Mouse (Mus musculus) heart, embryonic 15.5 days (tissue): Measurements from ENCODE around the gene Pcdh17. TPM values are rescaled to one million over a fixed set of nuclear protein-coding genes. Genes with fewer than 3 reads are reported as not detected.

Experiments used
- ATAC-seq: fragments of 200-750 bp; cut with Nextera tagmentation; replicated peaks from 2 replicates; pipeline ENCODE4 v1.8.0; 2017; ENCODE audit warnings: low read depth, moderate TSS enrichment; ENCODE audit not compliant: insufficient number of reproducible peaks, insufficient read depth, low FRiP score
- H3K27ac ChIP-seq: fragments of 300-500 bp; sonication (generic); 2 replicates; pipeline ENCODE4 v1.5.1; 2015; ENCODE audit warnings: mild to moderate bottlenecking, inconsistent platforms
- H3K27me3 ChIP-seq: fragments of 300-500 bp; sonication (generic); 2 replicates; pipeline ENCODE4 v1.6.1; 2015; ENCODE audit warnings: inconsistent platforms
- H3K36me3 ChIP-seq: fragments of 300-500 bp; sonication (generic); 2 replicates; pipeline ENCODE4 v1.6.1; 2015; ENCODE audit warnings: mild to moderate bottlenecking, inconsistent platforms
- H3K4me1 ChIP-seq: fragments of 300-500 bp; sonication (generic); replicated peaks from 2 replicates; pipeline ENCODE4 v1.6.1; 2015; ENCODE audit warnings: inconsistent platforms
- H3K4me2 ChIP-seq: fragments of 300-500 bp; sonication (generic); 2 replicates; pipeline ENCODE4 v1.6.1; 2015; ENCODE audit warnings: inconsistent platforms, mild to moderate bottlenecking, moderate library complexity
- H3K4me3 ChIP-seq: fragments of 300-500 bp; sonication (generic); 2 replicates; pipeline ENCODE4 v1.5.1; 2015; ENCODE audit warnings: mild to moderate bottlenecking, inconsistent platforms
- H3K9ac ChIP-seq: fragments of 300-500 bp; sonication (generic); 2 replicates; pipeline ENCODE4 v1.6.1; 2015; ENCODE audit warnings: mild to moderate bottlenecking, inconsistent platforms
- H3K9me3 ChIP-seq: fragments of 300-500 bp; sonication (generic); replicated peaks from 2 replicates; pipeline ENCODE4 v1.6.1; 2016; ENCODE audit warnings: inconsistent platforms
- WGBS: fragments of 180-500 bp; shearing (Covaris S2); methylation state at CpG from one replicate; pipeline ENCODE4 v1.1.7; 2015; ENCODE audit warnings: mixed read lengths; 5-methylcytosine and 5-hydroxymethylcytosine counted together
- polyA plus RNA-seq: library from polyadenylated mRNA; unstranded; fragments of >200 nt; fragmentation: Nextera tagmentation; extraction: Ambion mirVana; gene quantifications from 2 replicates; pipeline ENCODE4 v1.2.1, GENCODE M21; 2015

Pcdh17 gene
- polyA plus RNA-seq, 1 experiment from 2014 or later = 2.8 TPM

GRCm38 (mm10) chr14:84480546-84480945 lies 37.2 kb downstream of the Pcdh17 start:
- H3K36me3 ChIP-seq = no peaks in the 10 kb centered on the region
- no peak overlapping the region for H3K27ac ChIP-seq
- no peak for ATAC-seq
- H3K9ac ChIP-seq = no peak overlapping the region
- 51% methylated on average over 6 of the region's 6 CpGs for WGBS
- no peak overlapping the region for H3K4me3 ChIP-seq
- no peaks in the 10 kb centered on the region for H3K4me1 ChIP-seq
- H3K4me2 ChIP-seq = no peak overlapping the region
- H3K9me3 ChIP-seq = no peaks in the 10 kb centered on the region
- H3K27me3 ChIP-seq = no peaks in the 10 kb centered on the region

DNA sequence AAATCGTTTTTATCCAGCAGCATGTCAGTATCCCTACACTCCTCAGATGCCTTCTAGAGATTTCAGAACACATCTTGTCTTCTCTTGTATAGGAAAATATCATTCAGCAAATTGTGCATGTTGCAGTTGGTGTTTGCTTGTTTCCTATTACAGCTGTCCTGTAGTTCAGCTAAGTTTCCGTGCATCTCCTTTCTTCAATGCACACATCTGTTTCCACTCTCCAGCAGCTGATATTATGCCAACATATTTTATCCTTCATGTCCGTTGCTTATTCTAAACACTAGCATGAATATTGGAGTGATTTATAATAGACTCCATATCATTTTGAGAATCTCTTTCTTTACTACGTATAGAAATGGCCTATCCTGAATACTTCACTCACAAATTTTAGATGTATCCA lies 41.0 kb downstream of the Pcdh17 start:
- Histone ChIP-seq H3K4me1 (no peaks in the 10 kb centered on the region), H3K27me3 (no peaks in the 10 kb centered on the region), H3K4me2 (no peak overlapping the region), H3K9me3 (no peaks in the 10 kb centered on the region), H3K9ac (no peak overlapping the region), H3K36me3 (no peaks in the 10 kb centered on the region), H3K4me3 (no peak overlapping the region), H3K27ac (no peak overlapping the region)
- 63% methylated on average over 4 of the region's 4 CpGs for WGBS
- no peak for ATAC-seq

DNA sequence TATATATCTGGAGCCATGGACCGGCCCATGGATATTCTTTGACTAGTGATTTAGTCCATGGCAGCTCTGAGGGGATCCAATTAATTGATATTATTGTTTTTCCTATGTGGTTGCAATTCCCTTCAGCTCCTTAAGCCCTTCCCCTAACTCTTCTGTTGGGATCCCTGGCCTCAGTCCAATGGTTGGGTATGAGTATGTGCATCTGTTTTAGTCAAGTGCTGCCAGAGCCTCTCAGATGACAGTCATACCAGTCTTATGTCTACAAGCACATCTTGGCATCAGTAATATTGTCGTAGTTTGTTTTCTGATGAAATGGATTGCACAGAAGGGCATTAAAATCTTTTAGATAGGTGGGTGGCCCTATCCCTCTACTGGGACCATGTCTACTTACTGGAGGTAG lies 67.6 kb downstream of the Pcdh17 start:
- Histone ChIP-seq H3K4me3 (no peak overlapping the region), H3K27ac (no peak overlapping the region), H3K4me1 (no peaks in the 10 kb centered on the region), H3K9me3 (no peaks in the 10 kb centered on the region), H3K36me3 (no peaks in the 10 kb centered on the region), H3K27me3 (no peaks in the 10 kb centered on the region), H3K9ac (no peak overlapping the region), H3K4me2 (no peak overlapping the region)
- no peak for ATAC-seq
- 84% methylated on average over 2 of the region's 2 CpGs for WGBS

DNA sequence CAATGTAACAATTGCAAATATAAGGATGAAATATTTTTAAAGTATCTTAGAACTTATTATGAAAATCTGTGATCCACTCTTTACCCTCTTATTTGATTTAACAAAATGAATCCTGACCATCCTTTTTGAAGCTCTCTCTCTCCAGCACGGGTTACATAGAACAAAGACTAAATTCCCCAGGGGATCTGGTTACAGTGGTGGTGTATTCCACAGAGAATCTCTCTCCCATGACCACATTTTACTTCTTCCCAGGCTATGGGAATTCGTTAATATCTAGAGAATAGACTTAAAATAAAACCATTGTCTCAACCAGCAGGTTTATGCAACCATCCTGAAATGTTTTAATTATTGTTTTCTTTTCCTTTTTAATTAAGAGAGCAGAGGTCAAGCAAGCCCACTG lies 89.0 kb downstream of the Pcdh17 start:
- H3K4me1 ChIP-seq = no peaks in the 10 kb centered on the region
- no peak overlapping the region for H3K27ac ChIP-seq
- no peak overlapping the region for H3K4me3 ChIP-seq
- H3K36me3 ChIP-seq = no peaks in the 10 kb centered on the region
- no peaks in the 10 kb centered on the region for H3K27me3 ChIP-seq
- no peak for ATAC-seq
- 54% methylated on average over 2 of the region's 2 CpGs for WGBS
- no peak overlapping the region for H3K9ac ChIP-seq
- no peaks in the 10 kb centered on the region for H3K9me3 ChIP-seq
- no peak overlapping the region for H3K4me2 ChIP-seq

- Histone ChIP-seq H3K9me3 (no peaks in the 10 kb centered on the region), H3K4me1 (no peaks in the 10 kb centered on the region), H3K9ac (no peak overlapping the region), H3K27me3 (no peaks in the 10 kb centered on the region), H3K36me3 (no peaks in the 10 kb centered on the region), H3K27ac (no peak overlapping the region), H3K4me2 (no peak overlapping the region), H3K4me3 (no peak overlapping the region)
- ATAC-seq = no peak
These were observed 91.9 kb downstream of the Pcdh17 start for GRCm38 (mm10) chr14:84535264-84535663.

GRCm38 (mm10) chr14:84541838-84542237 lies 98.5 kb downstream of the Pcdh17 start:
- Histone ChIP-seq H3K9ac (no peak overlapping the region), H3K4me2 (no peak overlapping the region), H3K9me3 (no peaks in the 10 kb centered on the region), H3K27ac (no peak overlapping the region), H3K4me3 (no peak overlapping the region), H3K36me3 (no peaks in the 10 kb centered on the region), H3K27me3 (no peaks in the 10 kb centered on the region), H3K4me1 (no peaks in the 10 kb centered on the region)
- whole genome bisulfite sequencing = 80% methylated on average over 3 of the region's 3 CpGs
- ATAC-seq = no peak

DNA sequence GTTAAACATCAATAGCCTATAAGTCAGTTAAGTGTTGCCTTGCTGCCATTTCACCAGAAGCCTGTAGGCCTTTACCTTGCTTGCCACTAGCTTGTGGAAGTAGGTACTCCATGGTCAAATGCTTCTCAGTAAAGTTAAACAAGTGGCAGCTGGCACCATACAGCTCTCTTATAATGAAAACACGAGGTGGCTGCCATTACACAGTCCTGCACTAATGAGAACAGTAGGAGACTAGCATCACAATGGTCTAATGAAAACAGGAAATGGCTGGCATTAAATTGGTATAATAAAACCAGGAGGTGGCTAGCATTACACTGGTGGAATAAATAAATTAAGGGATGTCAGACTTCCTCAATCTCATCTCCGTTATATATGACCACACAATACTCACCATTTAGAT lies 102.6 kb downstream of the Pcdh17 start:
- ATAC-seq = no peak
- H3K27ac ChIP-seq = no peak overlapping the region
- H3K27me3 ChIP-seq = no peaks in the 10 kb centered on the region
- 60% methylated on average over 2 of the region's 2 CpGs for WGBS
- H3K4me3 ChIP-seq = no peak overlapping the region
- no peaks in the 10 kb centered on the region for H3K4me1 ChIP-seq
- H3K9me3 ChIP-seq = no peaks in the 10 kb centered on the region
- H3K36me3 ChIP-seq = no peaks in the 10 kb centered on the region
- no peak overlapping the region for H3K9ac ChIP-seq
- H3K4me2 ChIP-seq = no peak overlapping the region

DNA sequence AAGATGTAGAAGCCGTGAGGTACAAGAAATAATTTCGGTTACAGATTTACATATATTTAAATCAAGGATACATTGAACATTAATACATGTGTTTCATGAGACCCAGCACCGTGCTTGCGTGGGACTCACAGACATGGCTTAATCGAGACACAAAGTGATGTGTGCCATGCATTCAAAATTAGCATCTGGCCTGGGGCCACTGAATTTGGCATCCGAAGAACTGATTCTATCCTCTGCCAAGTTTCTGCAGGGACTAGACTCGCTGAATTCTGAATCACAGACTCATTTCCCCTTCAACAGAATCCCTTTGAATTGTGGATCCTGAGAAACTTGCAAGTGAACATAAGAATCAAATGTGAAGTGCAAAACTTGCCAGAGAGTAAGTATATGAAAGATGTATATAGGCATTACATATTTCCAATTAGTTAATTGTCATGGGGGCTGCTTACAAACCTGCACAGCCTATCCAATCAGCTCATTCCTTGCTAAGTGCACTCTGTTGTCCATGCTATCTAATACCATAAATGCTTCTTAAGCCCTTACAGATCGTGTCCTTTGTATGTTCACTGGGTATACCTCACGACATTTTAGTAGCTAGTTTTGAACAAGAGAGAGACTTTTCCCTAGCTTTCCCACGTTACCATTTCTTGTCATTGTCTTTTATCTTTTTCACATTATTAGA lies 104.3 kb downstream of the Pcdh17 start:
- Histone ChIP-seq H3K27me3 (no peaks in the 10 kb centered on the region), H3K4me1 (no peaks in the 10 kb centered on the region), H3K4me3 (no peak overlapping the region), H3K9me3 (no peaks in the 10 kb centered on the region), H3K4me2 (no peak overlapping the region), H3K9ac (no peak overlapping the region), H3K36me3 (no peaks in the 10 kb centered on the region), H3K27ac (no peak overlapping the region)
- ATAC-seq = no peak
- 71% methylated on average over 10 of the region's 10 CpGs for WGBS

DNA sequence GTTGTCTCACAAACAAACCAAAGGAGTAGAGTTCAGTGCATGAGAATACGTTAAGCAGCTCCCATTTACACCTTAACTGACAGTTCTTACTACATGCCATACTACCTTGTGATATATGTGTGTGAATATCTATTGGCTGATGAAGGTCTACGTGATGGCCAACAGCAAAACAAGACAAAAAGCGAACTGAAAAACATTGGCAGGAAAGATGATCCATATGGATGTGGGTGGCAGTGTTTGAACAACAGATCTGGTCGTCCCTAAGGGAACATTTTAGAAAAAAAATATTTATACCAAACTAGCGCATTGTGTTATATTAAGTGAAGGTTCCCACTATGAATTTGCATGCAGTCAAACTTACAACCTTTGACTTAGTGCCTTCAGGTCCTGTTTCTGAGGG lies 108.2 kb downstream of the Pcdh17 start:
- Histone ChIP-seq H3K9me3 (no peaks in the 10 kb centered on the region), H3K4me2 (no peak overlapping the region), H3K27me3 (no peaks in the 10 kb centered on the region), H3K9ac (no peak overlapping the region), H3K4me1 (no peaks in the 10 kb centered on the region), H3K36me3 (no peaks in the 10 kb centered on the region), H3K27ac (no peak overlapping the region), H3K4me3 (no peak overlapping the region)
- ATAC-seq = no peak
- 82% methylated on average over 5 of the region's 5 CpGs for WGBS

DNA sequence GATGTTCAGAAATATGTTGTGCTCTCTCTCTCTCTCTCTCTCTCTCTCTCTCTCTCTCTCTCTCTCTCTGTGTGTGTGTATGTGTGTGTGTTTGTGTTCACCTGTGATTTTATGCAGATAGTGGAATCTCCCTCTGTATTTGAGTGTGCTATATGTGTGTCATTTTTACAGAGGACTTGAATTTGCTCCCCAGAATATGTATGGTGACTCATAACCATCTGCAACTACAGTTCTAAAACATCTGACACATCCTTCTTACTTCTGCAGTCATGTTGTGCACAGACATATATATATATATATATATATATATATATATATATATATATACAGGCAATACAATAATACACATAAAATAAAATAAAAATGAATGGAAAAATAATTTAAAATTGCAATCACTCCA lies 127.7 kb downstream of the Pcdh17 start:
- Histone ChIP-seq H3K9ac (no peak overlapping the region), H3K27ac (no peak overlapping the region)
- ATAC-seq = no peak

More for the DNA sequence above, 127.7 kb downstream of the Pcdh17 start:
- Histone ChIP-seq H3K4me2 (no peak overlapping the region), H3K4me1 (no peaks in the 10 kb centered on the region), H3K27me3 (no peaks in the 10 kb centered on the region), H3K4me3 (no peak overlapping the region), H3K9me3 (no peaks in the 10 kb centered on the region), H3K36me3 (no peaks in the 10 kb centered on the region)
